Mouse (Mus musculus) liver, embryonic 14.5 days (tissue): ENCODE measurements around the gene Gm6583. TPM values are rescaled to one million over a fixed set of nuclear protein-coding genes. Genes with fewer than 3 reads are reported as not detected.

Source experiments
- ATAC-seq: fragments of 200-750 bp; cut with Nextera tagmentation; 2 replicates; pipeline ENCODE4 v1.8.0; 2017; ENCODE audit warnings: moderate number of reproducible peaks, mild to moderate bottlenecking, moderate library complexity; ENCODE audit not compliant: insufficient read depth
- DNase-seq, 3 experiments: peaks; one replicate each; pipeline ENCODE4 v3.0.0-alpha.2; 2012 to 2013; ENCODE audit warnings: low read depth in 3 of 3, low spot score in 3 of 3
- H3K27ac ChIP-seq: fragments of 300-500 bp; sonication (generic); 2 replicates; pipeline ENCODE4 v1.5.1; 2014; ENCODE audit warnings: moderate library complexity, mild to moderate bottlenecking, control low read depth, inconsistent platforms
- H3K27me3 ChIP-seq: fragments of 300-500 bp; sonication (generic); 2 replicates; pipeline ENCODE4 v1.6.1; 2014; ENCODE audit warnings: mild to moderate bottlenecking, low read length, moderate library complexity; ENCODE audit not compliant: control insufficient read depth, insufficient read depth
- H3K36me3 ChIP-seq: fragments of 300-500 bp; sonication (generic); replicated peaks from 2 replicates; pipeline ENCODE4 v1.6.1; 2014; ENCODE audit warnings: low read depth; ENCODE audit not compliant: control insufficient read depth, insufficient read depth
- H3K4me1 ChIP-seq, 2 experiments: fragments of 200-500 bp in 1 of 2; fragments of 300-500 bp in 1 of 2; sonication (generic) in 1 of 2; replicated peaks; 2 replicates each; pipeline ENCODE4 v1.6.1; 2012 to 2014; ENCODE audit warnings: antibody characterized with exemption in 1 of 2, inconsistent platforms in 1 of 2, low read length in 1 of 2; ENCODE audit not compliant: control insufficient read depth in 2 of 2, insufficient read depth in 2 of 2
- H3K4me2 ChIP-seq: fragments of 300-500 bp; sonication (generic); 2 replicates; pipeline ENCODE4 v1.6.1; 2014; ENCODE audit warnings: low read depth, mild to moderate bottlenecking, control low read depth, moderate library complexity
- H3K4me3 ChIP-seq, 2 experiments: fragments of 200-500 bp in 1 of 2; fragments of 300-500 bp in 1 of 2; sonication (generic) in 1 of 2; 2 replicates each; pipeline ENCODE4 v1.5.1; 2012 to 2014; ENCODE audit warnings: low read depth in 2 of 2, low read length in 2 of 2, mild to moderate bottlenecking in 2 of 2, control low read depth in 1 of 2, inconsistent platforms in 1 of 2, moderate library complexity in 1 of 2; ENCODE audit not compliant: insufficient read depth in 1 of 2
- H3K9ac ChIP-seq: fragments of 300-500 bp; sonication (generic); replicated peaks from 2 replicates; pipeline ENCODE4 v1.6.1; 2014; ENCODE audit warnings: mild to moderate bottlenecking, control low read depth, moderate library complexity
- H3K9me3 ChIP-seq: fragments of 300-500 bp; sonication (generic); 2 replicates; pipeline ENCODE4 v1.6.1; 2016; ENCODE audit warnings: low read length, mixed read lengths; ENCODE audit not compliant: control insufficient read depth
- CTCF ChIP-seq: IDR thresholded peaks from 2 replicates; pipeline ENCODE4 v1.5.1; 2016; ENCODE audit warnings: antibody characterized with exemption, low read depth, control low read depth
- EP300 ChIP-seq: IDR thresholded peaks from 2 replicates; pipeline ENCODE4 v1.6.1; 2016; ENCODE audit warnings: antibody characterized with exemption, low read depth
- WGBS: fragments of 180-500 bp; shearing (Covaris S2); extraction: QIAGEN DNeasy Blood & Tissue Kit; methylation state at CpG from one replicate; pipeline ENCODE4 v1.1.7; 2014; ENCODE audit not compliant: insufficient replicate concordance; 5-methylcytosine and 5-hydroxymethylcytosine counted together
- polyA plus RNA-seq, 2 experiments: library from polyadenylated mRNA; depleted of rRNA in 1 of 2; stranded (reverse) in 1 of 2; unstranded in 1 of 2; fragments of >200 nt; fragmentation: Nextera tagmentation in 1 of 2; extraction: Ambion mirVana in 1 of 2; gene quantifications; 2 replicates each; pipeline versions ENCODE4 v1.2.1 to v1.2.3; 2012 to 2014

Gm6583 gene
- polyA plus RNA-seq, 2 experiments: 0.08 to 0.09 TPM

DNA sequence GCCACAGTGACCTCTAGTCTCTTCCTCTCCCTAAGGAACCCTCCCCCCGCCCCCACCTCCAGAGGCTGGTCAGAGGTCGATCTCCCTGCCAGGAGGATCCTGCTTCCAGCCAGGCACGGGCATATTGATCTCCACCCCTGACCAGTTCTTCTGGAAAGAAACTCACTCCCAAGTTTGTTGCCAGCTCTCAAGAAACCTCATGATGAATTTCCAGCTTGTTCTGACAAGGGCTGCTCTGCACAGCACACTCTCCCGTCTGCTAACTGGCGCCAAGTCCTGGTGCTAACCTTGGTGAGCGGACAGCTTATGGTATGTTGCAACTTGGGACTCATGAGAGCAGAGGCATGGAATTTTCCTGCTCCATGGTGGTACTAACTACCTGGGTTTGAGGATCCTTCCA lies 22.9 kb upstream of the Gm6583 start:
- Histone ChIP-seq H3K9me3 (no peaks in the 10 kb centered on the region), H3K27me3 (no peaks in the 10 kb centered on the region), H3K27ac (no peak overlapping the region), H3K9ac (no peak overlapping the region), H3K36me3 (no peaks in the 10 kb centered on the region), H3K4me2 (no peak overlapping the region), H3K4me3 (no peak overlapping the region), H3K4me1 (peaks cover 0 to 2% of the 10 kb centered on the region in 2 experiments; a peak in 1 of 4 replicates)
- no peak for DNase-seq
- 64% methylated on average over 6 of the region's 6 CpGs for WGBS
- ATAC-seq: no peak
- TF ChIP-seq CTCF: no peak
- no peak for TF ChIP-seq EP300

DNA sequence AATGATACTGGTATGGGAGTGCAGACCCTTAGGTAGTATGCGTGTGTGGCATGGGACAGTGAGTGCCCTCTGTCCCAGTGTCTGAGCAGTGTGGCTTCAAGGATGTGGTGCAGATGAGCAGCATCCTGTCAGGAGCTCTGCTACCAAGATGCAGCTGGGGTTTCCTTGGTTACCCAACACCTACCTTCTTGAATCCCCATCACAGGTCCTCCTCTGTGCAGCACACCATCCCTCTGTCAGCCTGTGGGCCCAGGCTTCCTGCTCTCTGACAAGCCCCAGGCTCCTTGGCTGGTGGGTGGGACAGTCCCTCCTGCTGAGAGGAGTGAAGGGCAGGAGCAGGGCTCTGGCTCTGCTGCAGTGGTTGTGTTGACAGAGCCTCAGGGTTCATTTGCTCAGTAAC lies 21.5 kb upstream of the Gm6583 start:
- no peak overlapping the region for H3K4me2 ChIP-seq
- WGBS: 63% methylated on average over 1 of the region's 1 CpGs
- no peak overlapping the region for H3K4me3 ChIP-seq
- no peak overlapping the region for H3K27ac ChIP-seq
- ATAC-seq (no peak), DNase-seq (no peak)
- H3K27me3 ChIP-seq: no peaks in the 10 kb centered on the region
- H3K9me3 ChIP-seq: no peaks in the 10 kb centered on the region
- H3K9ac ChIP-seq: no peak overlapping the region
- peaks cover 0 to under 1% of the 10 kb centered on the region in 2 experiments; a peak in 1 of 4 replicates for H3K4me1 ChIP-seq
- no peak for TF ChIP-seq CTCF
- TF ChIP-seq EP300: no peak
- no peaks in the 10 kb centered on the region for H3K36me3 ChIP-seq

DNA sequence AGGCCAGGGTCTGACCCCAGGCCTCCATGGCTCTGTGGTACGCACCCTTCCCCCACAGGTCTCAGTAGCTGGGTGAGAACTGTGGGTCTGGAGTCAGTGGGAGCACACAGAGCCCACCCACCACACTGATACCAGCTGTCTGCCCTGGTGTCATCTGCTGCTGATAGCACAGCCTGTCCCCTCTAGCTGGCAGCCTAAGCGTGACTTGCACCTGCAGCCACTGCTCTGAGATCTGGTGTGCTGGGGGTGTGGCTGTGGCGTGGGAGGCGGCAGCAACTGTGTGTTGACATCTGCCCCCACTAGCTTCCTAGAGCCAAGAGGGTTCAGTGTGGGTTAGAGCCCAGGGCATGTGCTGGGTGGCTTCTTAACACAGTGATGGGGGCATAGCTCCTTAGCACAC lies 20.3 kb upstream of the Gm6583 start:
- ATAC-seq: no peak

DNA sequence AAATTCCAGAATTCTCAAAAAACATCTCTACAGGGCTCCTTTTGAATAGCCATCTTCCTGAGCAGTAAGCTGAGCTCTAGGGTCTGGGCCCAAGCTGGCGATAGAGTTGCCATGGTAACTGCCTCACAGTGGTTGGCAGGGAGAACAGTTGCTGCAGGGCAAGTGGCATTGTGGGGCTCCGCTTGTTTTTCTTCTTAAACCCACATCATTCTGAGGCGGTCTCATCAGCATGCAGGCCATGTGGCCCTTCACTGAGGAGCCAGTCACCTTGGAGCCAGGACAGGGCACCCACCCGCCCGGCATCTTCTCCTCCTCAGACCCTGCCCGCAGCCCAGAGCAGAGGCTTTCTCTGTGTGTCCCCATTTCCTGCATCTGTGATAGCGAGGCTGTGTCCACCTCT lies 16.1 kb upstream of the Gm6583 start:
- Histone ChIP-seq H3K9ac (no peak overlapping the region), H3K4me3 (no peak overlapping the region), H3K4me2 (no peak overlapping the region), H3K27me3 (no peaks in the 10 kb centered on the region), H3K27ac (no peak overlapping the region), H3K36me3 (no peaks in the 10 kb centered on the region), H3K9me3 (no peaks in the 10 kb centered on the region), H3K4me1 (no peaks in the 10 kb centered on the region)
- 74% methylated on average over 7 of the region's 7 CpGs for WGBS
- TF ChIP-seq CTCF: no peak
- no peak for TF ChIP-seq EP300
- ATAC-seq: no peak
- no peak for DNase-seq

More for the DNA sequence above, 20.3 kb upstream of the Gm6583 start:
- Histone ChIP-seq H3K4me2 (no peak overlapping the region), H3K9ac (no peak overlapping the region), H3K4me3 (no peak overlapping the region), H3K36me3 (no peaks in the 10 kb centered on the region), H3K27ac (no peak overlapping the region), H3K27me3 (no peaks in the 10 kb centered on the region), H3K4me1 (no peaks in the 10 kb centered on the region), H3K9me3 (no peaks in the 10 kb centered on the region)
- no peak for DNase-seq
- WGBS: 65% methylated on average over 4 of the region's 4 CpGs
- TF ChIP-seq EP300 (no peak), CTCF (no peak)

DNA sequence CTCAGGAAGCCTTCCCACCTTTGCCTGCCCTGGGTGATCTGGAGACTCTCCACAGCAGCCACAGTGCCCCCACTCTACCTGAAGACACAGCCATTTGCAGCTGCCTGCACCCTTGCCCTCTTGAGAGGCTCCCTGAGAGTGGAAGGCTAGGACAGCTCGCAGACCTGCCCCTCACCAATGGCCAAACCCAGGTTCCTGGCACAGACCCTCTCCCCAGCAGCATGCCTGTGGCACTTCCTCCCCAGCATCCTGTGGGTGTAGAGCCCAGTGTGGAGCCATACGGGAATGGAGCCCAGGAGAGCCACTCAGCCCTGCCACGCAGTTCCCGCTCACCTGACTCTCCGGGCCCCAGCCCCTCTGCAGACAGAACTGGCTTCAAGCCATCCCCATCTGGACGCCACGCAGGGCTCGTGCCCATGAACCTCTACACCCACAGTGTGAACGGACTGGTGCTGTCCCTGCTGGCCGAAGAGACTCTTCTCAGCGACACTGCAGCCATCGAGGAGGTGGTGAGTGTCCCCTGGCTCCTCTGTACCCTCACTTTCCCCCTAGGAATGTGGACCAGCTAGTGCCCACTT lies 14.5 kb upstream of the Gm6583 start:
- 87% methylated on average over 12 of the region's 12 CpGs for WGBS
- ATAC-seq (no peak), DNase-seq (no peak)
- H3K9ac ChIP-seq: no peak overlapping the region
- H3K27me3 ChIP-seq: no peaks in the 10 kb centered on the region
- H3K4me2 ChIP-seq: no peak overlapping the region
- no peaks in the 10 kb centered on the region for H3K36me3 ChIP-seq
- no peaks in the 10 kb centered on the region for H3K4me1 ChIP-seq
- no peaks in the 10 kb centered on the region for H3K9me3 ChIP-seq
- TF ChIP-seq CTCF: no peak
- no peak for TF ChIP-seq EP300
- no peak overlapping the region for H3K27ac ChIP-seq
- H3K4me3 ChIP-seq: no peak overlapping the region
